Mouse (Mus musculus) liver, postnatal 0 days (tissue): ENCODE data around the gene 6430571L13Rik. TPM values are rescaled to one million over a fixed set of nuclear protein-coding genes. Genes with fewer than 3 reads are reported as not detected.
A peak's percentile ranks its signal among the peaks of the same experiment; 100 is the strongest.

Experiments
- ATAC-seq: fragments of 200-750 bp; cut with Nextera tagmentation; 2 replicates; pipeline ENCODE4 v1.8.0; 2017; ENCODE audit warnings: mild to moderate bottlenecking, moderate library complexity
- DNase-seq: peaks from one replicate; pipeline ENCODE4 v3.0.0-alpha.2; 2016
- H3K27ac ChIP-seq: fragments of 300-500 bp; sonication (generic); 2 replicates; pipeline ENCODE4 v1.5.1; 2014; ENCODE audit warnings: antibody characterized with exemption, moderate library complexity, mild to moderate bottlenecking, low read depth
- H3K27me3 ChIP-seq: fragments of 300-500 bp; sonication (generic); 2 replicates; pipeline ENCODE4 v1.6.1; 2014; ENCODE audit warnings: low read length, control low read depth, mixed read lengths; ENCODE audit not compliant: insufficient read depth
- H3K36me3 ChIP-seq: fragments of 300-500 bp; sonication (generic); replicated peaks from 2 replicates; pipeline ENCODE4 v1.6.1; 2014; ENCODE audit warnings: mild to moderate bottlenecking, control low read depth, low read length, moderate library complexity, mixed read lengths; ENCODE audit not compliant: insufficient read depth
- H3K4me1 ChIP-seq: fragments of 300-500 bp; sonication (generic); 2 replicates; pipeline ENCODE4 v1.6.1; 2014; ENCODE audit warnings: antibody characterized with exemption, mild to moderate bottlenecking, control low read depth; ENCODE audit not compliant: insufficient read depth
- H3K4me2 ChIP-seq: fragments of 300-500 bp; sonication (generic); 2 replicates; pipeline ENCODE4 v1.6.1; 2014; ENCODE audit warnings: low read depth, mild to moderate bottlenecking, low read length, moderate library complexity, mixed read lengths
- H3K4me3 ChIP-seq: fragments of 300-500 bp; sonication (generic); 2 replicates; pipeline ENCODE4 v1.5.1; 2014; ENCODE audit warnings: low read depth, low read length
- H3K9ac ChIP-seq: fragments of 300-500 bp; sonication (generic); replicated peaks from 2 replicates; pipeline ENCODE4 v1.6.1; 2014; ENCODE audit warnings: mild to moderate bottlenecking, moderate library complexity
- H3K9me3 ChIP-seq: fragments of 300-500 bp; sonication (generic); 2 replicates; pipeline ENCODE4 v1.6.1; 2016; ENCODE audit warnings: mild to moderate bottlenecking, control low read depth, low read length, mixed read lengths
- CTCF ChIP-seq: sonication (generic); IDR thresholded peaks from 2 replicates; pipeline ENCODE4 v1.5.1; 2016; ENCODE audit warnings: antibody characterized with exemption, low read depth
- EP300 ChIP-seq: IDR thresholded peaks from 2 replicates; pipeline ENCODE4 v1.6.1; 2016; ENCODE audit warnings: antibody characterized with exemption, low read depth, mild to moderate bottlenecking
- WGBS: fragments of 180-500 bp; shearing (Covaris S2); extraction: QIAGEN DNeasy Blood & Tissue Kit; methylation state at CpG from one replicate; pipeline ENCODE4 v1.1.7; 2014; ENCODE audit not compliant: insufficient replicate concordance; 5-methylcytosine and 5-hydroxymethylcytosine counted together
- polyA plus RNA-seq: library from polyadenylated mRNA; unstranded; fragments of >200 nt; fragmentation: Nextera tagmentation; extraction: Ambion mirVana; gene quantifications from 2 replicates; pipeline ENCODE4 v1.2.1, GENCODE M21; 2015

6430571L13Rik gene
- polyA plus RNA-seq, 1 experiment from 2014 or later: 0.14 TPM

DNA sequence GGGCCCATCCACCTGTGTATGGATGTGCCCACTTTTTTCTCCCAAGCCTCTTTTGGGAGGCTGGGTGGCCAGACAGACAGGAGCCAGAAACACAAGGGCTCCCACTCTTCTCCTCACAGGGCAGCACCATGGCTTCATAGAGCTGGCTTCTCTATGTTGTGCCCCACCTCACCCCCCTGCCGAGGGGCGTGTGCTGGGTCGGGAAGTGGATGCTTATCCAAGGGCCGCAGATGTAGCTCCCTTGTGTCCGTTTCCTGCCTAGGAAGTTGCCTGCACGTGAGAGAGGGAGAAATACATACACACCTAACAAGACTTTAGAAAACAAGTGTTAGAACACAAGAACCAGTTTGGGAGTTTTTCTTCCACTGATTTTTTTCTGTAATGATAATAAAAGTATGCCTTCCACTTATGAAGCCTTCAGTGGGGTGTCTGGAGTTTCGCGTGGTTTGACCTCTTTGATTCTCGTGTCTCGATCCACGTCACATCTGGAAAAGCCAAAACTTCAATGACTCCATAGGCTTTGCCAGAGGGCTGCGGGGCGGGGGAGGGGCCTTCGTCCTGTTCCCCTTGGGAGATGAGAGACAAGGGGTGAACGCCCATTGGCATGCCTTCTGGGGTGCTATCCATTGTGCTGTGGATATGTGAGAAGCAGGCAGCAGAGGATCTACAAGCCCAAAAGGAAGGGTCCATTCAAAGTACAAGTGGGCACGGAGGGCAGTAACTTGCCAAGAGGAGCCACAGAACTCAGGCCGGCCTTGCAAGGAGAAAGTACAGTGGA, 38.7 kb upstream of the 6430571L13Rik start:
- H3K4me1 ChIP-seq: peaks cover 70% of the 10 kb centered on the region
- TF ChIP-seq CTCF (no peak), EP300 (peak; percentile 25; the same call in 1 of the 2 replicates)

DNA sequence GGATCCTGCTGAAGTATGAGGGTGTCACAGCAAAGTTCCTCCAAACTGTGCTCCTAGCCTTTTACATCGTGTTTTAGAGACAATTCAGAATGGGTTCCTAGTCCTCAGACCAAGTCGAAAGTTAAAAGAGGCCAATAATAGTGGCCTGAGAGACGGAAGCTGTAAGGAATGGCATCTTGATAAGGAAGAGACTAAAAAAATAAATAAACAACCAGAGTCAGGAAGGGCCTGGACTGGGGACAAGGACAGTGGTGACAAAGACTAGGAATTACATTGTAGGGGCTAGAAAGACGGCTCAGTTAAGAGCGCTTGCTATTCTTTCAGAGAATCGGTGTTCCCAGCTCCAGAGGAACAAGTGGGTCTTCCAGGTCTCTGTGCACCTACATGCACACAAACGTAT, 37.8 kb upstream of the 6430571L13Rik start:
- no peaks in the 10 kb centered on the region for H3K9me3 ChIP-seq
- no peak overlapping the region; the same call in 1 of the 2 replicates for H3K9ac ChIP-seq
- TF ChIP-seq EP300: no peak
- TF ChIP-seq CTCF: no peak
- H3K4me2 ChIP-seq: no peak overlapping the region
- peak overlapping the region; percentile 48 for H3K27ac ChIP-seq
- DNase-seq (no peak), ATAC-seq (no peak)
- H3K36me3 ChIP-seq: peaks cover 33% of the 10 kb centered on the region
- H3K27me3 ChIP-seq: no peaks in the 10 kb centered on the region
- H3K4me3 ChIP-seq: no peak overlapping the region
- H3K4me1 ChIP-seq: peaks cover 79% of the 10 kb centered on the region
- WGBS: 73% methylated on average over 7 of the region's 7 CpGs

More for the DNA sequence above, 38.7 kb upstream of the 6430571L13Rik start:
- Histone ChIP-seq H3K36me3 (peaks cover 33% of the 10 kb centered on the region), H3K27ac (peak overlapping the region; percentile 48), H3K4me3 (no peak overlapping the region), H3K9ac (no peak overlapping the region; the same call in none of the 2 replicates), H3K4me2 (no peak overlapping the region), H3K27me3 (no peaks in the 10 kb centered on the region), H3K9me3 (no peaks in the 10 kb centered on the region)
- WGBS: 77% methylated on average over 17 of the region's 17 CpGs
- no peak for ATAC-seq
- DNase-seq: no peak

DNA sequence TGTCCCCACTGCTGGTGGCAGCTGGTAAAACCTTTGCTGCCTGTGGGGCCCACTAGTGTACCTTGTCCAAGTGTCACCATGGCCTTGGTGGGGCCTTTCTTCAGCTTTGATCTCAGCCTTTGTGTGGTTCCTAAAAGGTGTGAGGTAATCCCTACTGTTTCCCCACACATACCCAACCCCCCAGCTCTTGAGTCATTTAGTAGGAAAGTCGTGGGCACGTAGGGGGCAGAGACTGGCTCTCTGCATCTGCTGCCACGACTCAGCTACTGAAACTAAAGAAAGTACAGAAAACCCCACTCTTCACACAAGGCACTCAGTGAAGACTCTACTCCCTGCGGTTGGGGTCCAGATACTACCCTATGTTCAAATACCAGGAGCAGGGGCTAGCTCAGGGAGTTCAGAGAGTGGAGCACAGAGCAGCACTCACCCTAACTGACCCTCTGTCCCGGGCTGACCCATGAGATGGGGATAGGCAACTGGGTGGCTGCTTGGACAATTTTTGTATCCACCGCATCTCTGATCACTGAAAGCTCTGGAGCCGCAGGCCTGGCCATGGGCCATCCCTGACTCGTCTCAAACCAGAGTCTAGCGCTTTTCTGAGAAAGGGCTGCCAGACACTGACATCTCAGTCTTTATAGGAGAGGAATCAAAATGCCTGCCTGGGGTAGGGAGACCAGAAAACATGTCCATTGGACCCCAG, 37.1 kb upstream of the 6430571L13Rik start:
- no peaks in the 10 kb centered on the region for H3K9me3 ChIP-seq
- H3K4me3 ChIP-seq: no peak overlapping the region
- 71% methylated on average over 9 of the region's 9 CpGs for WGBS
- DNase-seq (no peak), ATAC-seq (no peak)
- H3K4me1 ChIP-seq: peaks cover 85% of the 10 kb centered on the region
- no peak overlapping the region for H3K9ac ChIP-seq
- H3K27ac ChIP-seq: peak overlapping the region; percentile 48
- H3K4me2 ChIP-seq: no peak overlapping the region
- no peaks in the 10 kb centered on the region for H3K27me3 ChIP-seq
- peaks cover 33% of the 10 kb centered on the region for H3K36me3 ChIP-seq
- no peak for TF ChIP-seq EP300

DNA sequence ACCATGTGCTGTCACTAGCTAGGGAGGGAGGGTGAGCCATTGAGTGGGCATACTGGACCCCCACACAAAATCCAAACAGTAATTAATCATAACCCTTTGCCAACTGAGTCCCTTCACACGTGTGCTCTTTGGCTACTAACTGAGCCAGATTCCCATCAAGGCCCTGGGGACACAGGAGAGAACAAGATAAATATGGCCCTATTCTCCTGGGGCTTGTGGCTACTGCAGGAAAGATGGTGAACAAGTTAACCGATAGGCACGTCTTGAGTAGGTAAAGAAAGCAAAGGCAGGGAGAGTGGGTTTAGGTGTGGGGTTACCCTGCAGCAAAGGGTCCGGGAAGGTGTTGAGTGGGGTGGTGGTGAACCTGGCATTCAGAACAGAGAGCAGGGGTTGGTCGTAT, 36.5 kb upstream of the 6430571L13Rik start:
- no peak overlapping the region for H3K9ac ChIP-seq
- H3K27me3 ChIP-seq: no peaks in the 10 kb centered on the region
- no peak overlapping the region for H3K27ac ChIP-seq
- WGBS: 74% methylated on average over 5 of the region's 5 CpGs
- ATAC-seq: no peak
- H3K36me3 ChIP-seq: peaks cover 33% of the 10 kb centered on the region
- no peaks in the 10 kb centered on the region for H3K9me3 ChIP-seq
- no peak for TF ChIP-seq CTCF
- H3K4me2 ChIP-seq: peak overlapping the region; percentile 15
- H3K4me1 ChIP-seq: peaks cover 89% of the 10 kb centered on the region
- H3K4me3 ChIP-seq: no peak overlapping the region
- no peak for DNase-seq

DNA sequence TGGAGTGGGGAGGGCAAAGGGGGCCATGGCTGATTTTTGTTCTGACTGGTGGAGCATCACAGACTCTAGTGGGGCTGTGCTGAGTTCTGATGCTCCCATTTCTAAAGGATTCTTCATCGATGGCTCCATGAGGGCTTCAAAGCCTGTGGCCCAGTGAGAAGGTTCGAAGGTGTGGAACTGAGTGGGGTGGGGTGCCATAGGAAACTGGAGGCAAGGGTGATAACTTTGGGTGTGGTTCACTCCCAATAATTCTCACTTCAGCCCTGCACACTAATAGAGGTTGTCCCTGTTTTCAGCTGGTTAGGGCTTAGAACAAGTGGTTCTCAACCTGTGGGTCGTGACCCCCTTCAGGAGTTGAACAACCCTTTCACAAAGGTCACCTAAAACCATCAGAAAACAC, 36.0 kb upstream of the 6430571L13Rik start:
- H3K27me3 ChIP-seq: no peaks in the 10 kb centered on the region
- H3K9me3 ChIP-seq: no peaks in the 10 kb centered on the region
- no peak overlapping the region for H3K9ac ChIP-seq
- WGBS: 60% methylated on average over 3 of the region's 3 CpGs
- no peak overlapping the region for H3K4me3 ChIP-seq
- TF ChIP-seq EP300 (no peak), CTCF (no peak)
- ATAC-seq (no peak), DNase-seq (no peak)
- H3K27ac ChIP-seq: 0 out of 2 replicates have a peak overlapping the region, but pooled peaks have one; percentile 1
- H3K4me2 ChIP-seq: peak overlapping the region; percentile 15
- H3K4me1 ChIP-seq: peaks cover 87% of the 10 kb centered on the region
- peaks cover 33% of the 10 kb centered on the region for H3K36me3 ChIP-seq

DNA sequence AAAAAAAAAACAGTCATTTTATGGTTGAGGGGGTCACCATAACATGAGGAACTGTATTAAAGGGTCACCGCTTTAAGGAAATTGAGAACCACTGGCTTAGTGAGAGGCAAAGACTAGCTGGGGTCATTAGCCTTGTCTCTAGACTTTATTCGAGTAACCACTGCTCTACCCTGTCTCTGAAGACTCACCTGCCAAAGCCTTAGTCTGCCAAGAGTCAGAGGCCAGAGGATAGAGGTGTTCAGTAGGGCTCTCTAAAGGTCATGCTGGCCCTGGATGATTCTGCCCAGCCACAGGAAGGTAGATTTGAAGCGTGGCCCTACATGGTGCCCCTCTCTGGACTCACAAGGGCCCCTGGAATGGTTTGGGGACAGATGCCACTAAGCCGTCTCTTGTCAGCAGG, 35.4 kb upstream of the 6430571L13Rik start:
- Histone ChIP-seq H3K9ac (no peak overlapping the region; the same call in 1 of the 2 replicates), H3K36me3 (peaks cover 30% of the 10 kb centered on the region), H3K27ac (peak overlapping the region; percentile 23; the same call in 1 of the 2 replicates), H3K4me1 (peaks cover 84% of the 10 kb centered on the region), H3K4me3 (no peak overlapping the region), H3K9me3 (no peaks in the 10 kb centered on the region), H3K4me2 (no peak overlapping the region), H3K27me3 (no peaks in the 10 kb centered on the region)
- ATAC-seq (no peak), DNase-seq (no peak)
- 79% methylated on average over 4 of the region's 4 CpGs for WGBS
- TF ChIP-seq EP300 (no peak), CTCF (no peak)
